Mouse (Mus musculus) limb, embryonic 14.5 days (tissue): ENCODE results near the gene Nfix. TPM values are rescaled to one million over a fixed set of nuclear protein-coding genes. Genes with fewer than 3 reads are reported as not detected.
"Not testable (repeated sequence)": the region's sequence is repeated elsewhere in the genome, so short reads cannot be mapped to it uniquely, and the experiment has no call there.

Experiments used
- ATAC-seq: fragments of 200-750 bp; cut with Nextera tagmentation; 2 replicates; pipeline ENCODE4 v1.8.0; 2017; ENCODE audit warnings: low read depth, moderate number of reproducible peaks, moderate TSS enrichment; ENCODE audit not compliant: low FRiP score
- DNase-seq: peaks from one replicate; pipeline ENCODE4 v3.0.0-alpha.2; 2015; ENCODE audit warnings: low spot score
- H3K27ac ChIP-seq: fragments of 300-500 bp; sonication (generic); replicated peaks from 2 replicates; pipeline ENCODE4 v1.5.1; 2014; ENCODE audit warnings: low read depth, mild to moderate bottlenecking, low read length, moderate library complexity, mixed read lengths
- H3K27me3 ChIP-seq: fragments of 300-500 bp; sonication (generic); 2 replicates; pipeline ENCODE4 v1.6.1; 2014; ENCODE audit warnings: low read length, mixed read lengths; ENCODE audit not compliant: control insufficient read depth, insufficient read depth
- H3K36me3 ChIP-seq: fragments of 300-500 bp; sonication (generic); 2 replicates; pipeline ENCODE4 v1.6.1; 2014; ENCODE audit warnings: mild to moderate bottlenecking, low read length, moderate library complexity, mixed read lengths; ENCODE audit not compliant: control insufficient read depth, insufficient read depth
- H3K4me1 ChIP-seq: fragments of 300-500 bp; sonication (generic); 2 replicates; pipeline ENCODE4 v1.6.1; 2014; ENCODE audit warnings: antibody characterized with exemption, low read length, mixed read lengths; ENCODE audit not compliant: control insufficient read depth, insufficient read depth
- H3K4me2 ChIP-seq: fragments of 300-500 bp; sonication (generic); replicated peaks from 2 replicates; pipeline ENCODE4 v1.6.1; 2014; ENCODE audit warnings: low read depth, mild to moderate bottlenecking, low read length, moderate library complexity; ENCODE audit not compliant: severe bottlenecking
- H3K4me3 ChIP-seq: fragments of 300-500 bp; sonication (generic); replicated peaks from 2 replicates; pipeline ENCODE4 v1.5.1; 2014; ENCODE audit warnings: low read length
- H3K9ac ChIP-seq: fragments of 300-500 bp; sonication (generic); 2 replicates; pipeline ENCODE4 v1.6.1; 2014; ENCODE audit warnings: mild to moderate bottlenecking, low read depth, low read length, moderate library complexity; ENCODE audit not compliant: severe bottlenecking
- H3K9me3 ChIP-seq: fragments of 300-500 bp; sonication (generic); 2 replicates; pipeline ENCODE4 v1.6.1; 2016; ENCODE audit warnings: low read length; ENCODE audit not compliant: control insufficient read depth
- POLR2A ChIP-seq: fragments of 200-500 bp; IDR thresholded peaks from 2 replicates; pipeline ENCODE4 v1.8.0; 2012; ENCODE audit warnings: inconsistent platforms, mild to moderate bottlenecking, moderate library complexity, borderline replicate concordance; ENCODE audit not compliant: insufficient read depth, insufficient read length; ENCODE audit errors: extremely low read depth
- whole genome bisulfite sequencing: fragments of 180-500 bp; shearing (Covaris S2); extraction: QIAGEN DNeasy Blood & Tissue Kit; methylation state at CpG from one replicate; pipeline ENCODE4 v1.1.7; 2014; 5-methylcytosine and 5-hydroxymethylcytosine counted together
- polyA plus RNA-seq, 2 experiments: library from polyadenylated mRNA; depleted of rRNA in 1 of 2; stranded (reverse) in 1 of 2; unstranded in 1 of 2; fragments of >200 nt; fragmentation: Nextera tagmentation in 1 of 2; extraction: Ambion mirVana in 1 of 2; gene quantifications; 2 replicates each; pipeline versions ENCODE4 v1.2.1 to v1.2.3; 2012 to 2014

Nfix gene
- polyA plus RNA-seq, 2 experiments: 81.2 to 100 TPM

GRCm38 (mm10) chr8:84834002-84834865 lies 34.1 kb upstream of the Nfix start:
- no peak for ATAC-seq
- H3K36me3 ChIP-seq: peaks cover 54% of the 10 kb centered on the region
- no peak for TF ChIP-seq POLR2A

GRCm38 (mm10) chr8:84832759-84833742 lies 32.9 kb upstream of the Nfix start:
- H3K9me3 ChIP-seq: no peaks in the 10 kb centered on the region
- 64% methylated on average over 10 of the region's 10 CpGs for WGBS
- no peaks in the 10 kb centered on the region for H3K27me3 ChIP-seq
- ATAC-seq (no peak), DNase-seq (no peak)
- peaks cover 9% of the 10 kb centered on the region; the same call in 1 of the 2 replicates for H3K4me1 ChIP-seq
- peak overlapping the region; percentile 96 for H3K9ac ChIP-seq
- peak overlapping the region; percentile 53 for H3K4me2 ChIP-seq
- H3K36me3 ChIP-seq: peaks cover 46% of the 10 kb centered on the region
- H3K27ac ChIP-seq: peak overlapping the region; percentile 94
- no peak for TF ChIP-seq POLR2A
- H3K4me3 ChIP-seq: peak overlapping the region; percentile 96

More at GRCm38 (mm10) chr8:84834002-84834865, 34.1 kb upstream of the Nfix start:
- H3K9me3 ChIP-seq: no peaks in the 10 kb centered on the region
- no peak for DNase-seq
- peaks cover 10% of the 10 kb centered on the region; the same call in 1 of the 2 replicates for H3K4me1 ChIP-seq
- no peak overlapping the region for H3K27ac ChIP-seq
- H3K4me3 ChIP-seq: no peak overlapping the region
- WGBS: 87% methylated on average over 19 of the region's 19 CpGs
- no peaks in the 10 kb centered on the region for H3K27me3 ChIP-seq
- no peak overlapping the region for H3K4me2 ChIP-seq
- H3K9ac ChIP-seq: no peak overlapping the region

GRCm38 (mm10) chr8:84832034-84832717 lies 32.0 kb upstream of the Nfix start:
- Histone ChIP-seq H3K4me3 (peak overlapping the region; percentile 96), H3K27me3 (no peaks in the 10 kb centered on the region), H3K9ac (peak overlapping the region; percentile 96), H3K36me3 (peaks cover 37% of the 10 kb centered on the region), H3K4me1 (peaks cover 8% of the 10 kb centered on the region; the same call in 1 of the 2 replicates), H3K4me2 (peak overlapping the region; percentile 53), H3K27ac (peak overlapping the region; percentile 94), H3K9me3 (no peaks in the 10 kb centered on the region)
- 2% methylated on average over 53 of the region's 59 CpGs for WGBS
- ATAC-seq (peak; percentile 77), DNase-seq (peak; percentile 64)
- peak; percentile 86; the same call in 1 of the 2 replicates for TF ChIP-seq POLR2A

GRCm38 (mm10) chr8:84831490-84831889 lies 31.3 kb upstream of the Nfix start, which contains the start of gene Gadd45gip1:
Gene Gadd45gip1, plus strand, starts transcription at chr8:84831522.
- ATAC-seq: no peak
- 76% methylated on average over 11 of the region's 11 CpGs for WGBS
- no peak for TF ChIP-seq POLR2A
- H3K4me3 ChIP-seq: peak within 1 kb of the TSS; percentile 96
- no peaks in the 10 kb centered on the region for H3K27me3 ChIP-seq
- DNase-seq: no peak
- H3K9ac ChIP-seq: peak within 1 kb of the TSS; percentile 96
- no peaks in the 10 kb centered on the region for H3K9me3 ChIP-seq
- peaks cover 4% of the 10 kb centered on the region; the same call in 1 of the 2 replicates for H3K4me1 ChIP-seq
- peaks cover 30% of the 10 kb centered on the region for H3K36me3 ChIP-seq
- peak within 1 kb of the TSS; percentile 53 for H3K4me2 ChIP-seq
- peak within 1 kb of the TSS; percentile 94 for H3K27ac ChIP-seq

- not testable (repeated sequence) for H3K36me3 ChIP-seq, H3K9me3 ChIP-seq, H3K27ac ChIP-seq, H3K27me3 ChIP-seq, H3K4me2 ChIP-seq, H3K4me3 ChIP-seq, H3K9ac ChIP-seq, DNase-seq, H3K4me1 ChIP-seq, ATAC-seq
- 81% methylated on average over 2 of the region's 2 CpGs for WGBS
Observed at GRCm38 (mm10) chr8:84826518-84826917, 26.4 kb upstream of the Nfix start.
